Mouse (Mus musculus): ENCODE data around the gene Crb2.
A peak's percentile ranks its signal among the peaks of the same experiment; 100 is the strongest.

Gene Crb2

GRCm38 (mm10) chr2:37776016-37776415 is at the start of gene Crb2:
Crb2 (plus strand) TSS chr2:37776249.
- no peak for DNase-seq

- no peak for DNase-seq
Measured at GRCm38 (mm10) chr2:37731241-37731801, 44.7 kb upstream of the Crb2 start.

- DNase-seq = peak; percentile 13 to 46
Measured at GRCm38 (mm10) chr2:37734979-37735806, 40.9 kb upstream of the Crb2 start.

GRCm38 (mm10) chr2:37735807-37736188 is 40.3 kb upstream of the Crb2 start:
- DNase-seq = no peak

- no peak for DNase-seq
Measured at GRCm38 (mm10) chr2:37741806-37742554, 34.1 kb upstream of the Crb2 start.

- DNase-seq = no peak
Measured at GRCm38 (mm10) chr2:37744773-37745395, 31.2 kb upstream of the Crb2 start.

- no peak for DNase-seq
Measured at GRCm38 (mm10) chr2:37746293-37747049, 29.6 kb upstream of the Crb2 start.

GRCm38 (mm10) chr2:37747909-37748308 is 28.1 kb upstream of the Crb2 start:
- DNase-seq = no peak

GRCm38 (mm10) chr2:37748442-37749066 is 27.5 kb upstream of the Crb2 start:
- DNase-seq = no peak

- DNase-seq = no peak
Measured at GRCm38 (mm10) chr2:37749323-37749722, 26.7 kb upstream of the Crb2 start.

GRCm38 (mm10) chr2:37751114-37751513 is 24.9 kb upstream of the Crb2 start:
- DNase-seq = no peak

GRCm38 (mm10) chr2:37756220-37756930 is 19.7 kb upstream of the Crb2 start:
- no peak for DNase-seq

GRCm38 (mm10) chr2:37757016-37757415 is 19.0 kb upstream of the Crb2 start:
- no peak for DNase-seq

GRCm38 (mm10) chr2:37757784-37758183 is 18.3 kb upstream of the Crb2 start:
- DNase-seq = no peak

GRCm38 (mm10) chr2:37758343-37759015 is 17.6 kb upstream of the Crb2 start:
- no peak for DNase-seq

- no peak for DNase-seq
Measured at GRCm38 (mm10) chr2:37760633-37761032, 15.4 kb upstream of the Crb2 start.

- no peak for DNase-seq
Measured at GRCm38 (mm10) chr2:37763638-37764037, 12.4 kb upstream of the Crb2 start.

- DNase-seq = no peak
Measured at GRCm38 (mm10) chr2:37764514-37764913, 11.5 kb upstream of the Crb2 start.

GRCm38 (mm10) chr2:37765082-37765483 is 11.0 kb upstream of the Crb2 start:
- DNase-seq = peak; percentile 59 to 74

GRCm38 (mm10) chr2:37766027-37766761 is 9.9 kb upstream of the Crb2 start:
- no peak for DNase-seq
